Mouse (Mus musculus) liver, embryonic 14.5 days (tissue): ENCODE measurements at regions not wholly inside any gene's neighbourhood (a gene's known extent, or its start where the extent isn't known, plus 50 kb on each side); places are given as distances from the start of the nearest gene placed in this dataset.

Source experiments
- ATAC-seq: fragments of 200-750 bp; cut with Nextera tagmentation; 2 replicates; pipeline ENCODE4 v1.8.0; 2017; ENCODE audit warnings: moderate number of reproducible peaks, mild to moderate bottlenecking, moderate library complexity; ENCODE audit not compliant: insufficient read depth
- DNase-seq, 3 experiments: peaks; one replicate each; pipeline ENCODE4 v3.0.0-alpha.2; 2012 to 2013; ENCODE audit warnings: low read depth in 3 of 3, low spot score in 3 of 3
- H3K27ac ChIP-seq: fragments of 300-500 bp; sonication (generic); 2 replicates; pipeline ENCODE4 v1.5.1; 2014; ENCODE audit warnings: moderate library complexity, mild to moderate bottlenecking, control low read depth, inconsistent platforms
- H3K27me3 ChIP-seq: fragments of 300-500 bp; sonication (generic); 2 replicates; pipeline ENCODE4 v1.6.1; 2014; ENCODE audit warnings: mild to moderate bottlenecking, low read length, moderate library complexity; ENCODE audit not compliant: control insufficient read depth, insufficient read depth
- H3K36me3 ChIP-seq: fragments of 300-500 bp; sonication (generic); replicated peaks from 2 replicates; pipeline ENCODE4 v1.6.1; 2014; ENCODE audit warnings: low read depth; ENCODE audit not compliant: control insufficient read depth, insufficient read depth
- H3K4me1 ChIP-seq, 2 experiments: fragments of 200-500 bp in 1 of 2; fragments of 300-500 bp in 1 of 2; sonication (generic) in 1 of 2; replicated peaks; 2 replicates each; pipeline ENCODE4 v1.6.1; 2012 to 2014; ENCODE audit warnings: antibody characterized with exemption in 1 of 2, inconsistent platforms in 1 of 2, low read length in 1 of 2; ENCODE audit not compliant: control insufficient read depth in 2 of 2, insufficient read depth in 2 of 2
- H3K4me2 ChIP-seq: fragments of 300-500 bp; sonication (generic); 2 replicates; pipeline ENCODE4 v1.6.1; 2014; ENCODE audit warnings: low read depth, mild to moderate bottlenecking, control low read depth, moderate library complexity
- H3K4me3 ChIP-seq, 2 experiments: fragments of 200-500 bp in 1 of 2; fragments of 300-500 bp in 1 of 2; sonication (generic) in 1 of 2; 2 replicates each; pipeline ENCODE4 v1.5.1; 2012 to 2014; ENCODE audit warnings: low read depth in 2 of 2, low read length in 2 of 2, mild to moderate bottlenecking in 2 of 2, control low read depth in 1 of 2, inconsistent platforms in 1 of 2, moderate library complexity in 1 of 2; ENCODE audit not compliant: insufficient read depth in 1 of 2
- H3K9ac ChIP-seq: fragments of 300-500 bp; sonication (generic); replicated peaks from 2 replicates; pipeline ENCODE4 v1.6.1; 2014; ENCODE audit warnings: mild to moderate bottlenecking, control low read depth, moderate library complexity
- H3K9me3 ChIP-seq: fragments of 300-500 bp; sonication (generic); 2 replicates; pipeline ENCODE4 v1.6.1; 2016; ENCODE audit warnings: low read length, mixed read lengths; ENCODE audit not compliant: control insufficient read depth
- CTCF ChIP-seq: IDR thresholded peaks from 2 replicates; pipeline ENCODE4 v1.5.1; 2016; ENCODE audit warnings: antibody characterized with exemption, low read depth, control low read depth
- EP300 ChIP-seq: IDR thresholded peaks from 2 replicates; pipeline ENCODE4 v1.6.1; 2016; ENCODE audit warnings: antibody characterized with exemption, low read depth
- WGBS: fragments of 180-500 bp; shearing (Covaris S2); extraction: QIAGEN DNeasy Blood & Tissue Kit; methylation state at CpG from one replicate; pipeline ENCODE4 v1.1.7; 2014; ENCODE audit not compliant: insufficient replicate concordance; 5-methylcytosine and 5-hydroxymethylcytosine counted together

DNA sequence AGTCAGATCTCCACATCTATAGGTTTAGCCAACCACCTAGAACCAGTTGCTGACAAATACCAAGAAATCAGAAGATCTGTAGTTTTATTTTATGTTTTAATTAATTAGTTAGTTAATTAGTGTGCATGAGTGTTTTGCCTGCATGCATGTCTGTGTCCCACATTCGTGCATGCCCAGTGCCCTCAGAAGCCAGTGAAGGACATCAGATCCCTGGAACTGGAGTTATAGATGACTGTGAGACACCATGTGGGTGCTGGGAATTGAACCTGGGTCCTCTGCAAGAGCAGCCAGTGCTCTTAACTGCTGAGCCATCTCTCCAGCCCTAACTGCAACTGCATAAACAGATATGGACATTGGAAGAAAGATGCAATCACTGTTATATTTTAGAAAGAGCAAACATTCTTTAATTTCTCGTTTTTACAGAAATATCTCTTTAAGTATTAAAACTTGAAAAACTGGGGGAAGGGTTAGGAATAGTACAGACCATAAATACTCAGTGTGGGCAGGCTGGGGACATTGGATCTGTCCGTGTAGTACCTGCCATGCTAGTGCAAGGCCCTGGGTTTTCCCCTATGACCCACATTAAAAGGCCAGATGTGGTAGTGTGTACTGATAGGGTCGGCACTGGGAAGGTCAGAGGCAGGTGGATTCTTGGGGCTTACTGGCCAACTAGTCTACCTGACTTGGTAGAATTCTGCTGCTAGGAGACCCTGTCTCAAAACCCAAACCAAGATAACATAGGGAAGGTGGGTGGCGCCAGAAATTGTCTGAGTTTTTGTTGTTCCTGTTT is 83.3 kb upstream of the Cpm start:
- no peak for DNase-seq
- H3K4me1 ChIP-seq: no peaks in the 10 kb centered on the region
- H3K9me3 ChIP-seq: no peaks in the 10 kb centered on the region
- no peaks in the 10 kb centered on the region for H3K36me3 ChIP-seq
- H3K4me2 ChIP-seq: no peak overlapping the region
- H3K27me3 ChIP-seq: no peaks in the 10 kb centered on the region
- no peak for ATAC-seq
- H3K9ac ChIP-seq: no peak overlapping the region
- H3K4me3 ChIP-seq: no peak overlapping the region
- no peak overlapping the region for H3K27ac ChIP-seq
- WGBS: 62% methylated on average over 5 of the region's 5 CpGs
- TF ChIP-seq EP300 (no peak), CTCF (no peak)

DNA sequence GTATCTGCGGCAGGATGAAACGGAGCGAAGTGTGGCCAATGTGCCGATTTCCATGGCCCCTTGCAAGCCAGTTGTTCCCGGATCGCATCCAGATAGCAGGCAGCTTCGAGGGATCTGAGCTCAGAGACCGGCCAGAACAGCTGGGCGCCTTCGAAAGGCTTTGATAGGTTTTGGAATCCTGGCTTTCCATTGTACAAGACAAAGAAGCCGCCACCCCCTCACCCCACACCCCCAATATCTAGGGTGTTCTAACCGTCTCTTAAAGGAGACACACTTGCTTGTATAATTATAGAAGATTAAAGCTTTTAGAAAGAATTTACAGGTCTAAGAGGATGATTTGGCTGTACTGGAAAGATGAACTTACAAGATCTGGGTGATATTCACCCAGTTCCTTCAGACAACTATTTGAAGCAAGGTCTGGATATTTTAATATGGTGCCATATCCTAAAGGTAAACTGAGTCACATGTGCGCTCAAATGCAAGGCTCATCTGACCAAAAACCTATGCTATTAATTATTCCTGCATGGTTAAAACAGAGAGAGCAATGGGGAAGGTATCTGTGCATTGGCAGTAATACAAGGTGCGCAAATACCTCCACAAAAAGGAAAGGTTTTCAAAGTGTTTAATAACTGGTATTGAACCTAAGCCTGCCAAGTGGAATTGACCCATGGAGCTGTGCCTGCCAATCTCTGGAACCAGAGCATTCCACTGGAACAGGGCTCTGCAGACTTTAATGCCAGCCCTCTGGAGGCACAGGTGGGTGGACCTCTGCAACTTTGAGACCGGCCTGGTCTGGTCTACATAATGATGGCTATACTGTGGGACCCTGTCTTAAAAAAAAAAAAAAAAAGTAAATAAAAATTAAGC is 84.4 kb upstream of the Cpm start:
- no peak for DNase-seq
- no peaks in the 10 kb centered on the region for H3K27me3 ChIP-seq
- no peak overlapping the region for H3K27ac ChIP-seq
- WGBS: 68% methylated on average over 15 of the region's 15 CpGs
- no peaks in the 10 kb centered on the region for H3K4me1 ChIP-seq
- no peak overlapping the region for H3K9ac ChIP-seq
- H3K4me2 ChIP-seq: no peak overlapping the region
- ATAC-seq: no peak
- H3K9me3 ChIP-seq: no peaks in the 10 kb centered on the region
- H3K36me3 ChIP-seq: no peaks in the 10 kb centered on the region
- no peak for TF ChIP-seq CTCF
- TF ChIP-seq EP300: no peak
- H3K4me3 ChIP-seq: no peak overlapping the region

DNA sequence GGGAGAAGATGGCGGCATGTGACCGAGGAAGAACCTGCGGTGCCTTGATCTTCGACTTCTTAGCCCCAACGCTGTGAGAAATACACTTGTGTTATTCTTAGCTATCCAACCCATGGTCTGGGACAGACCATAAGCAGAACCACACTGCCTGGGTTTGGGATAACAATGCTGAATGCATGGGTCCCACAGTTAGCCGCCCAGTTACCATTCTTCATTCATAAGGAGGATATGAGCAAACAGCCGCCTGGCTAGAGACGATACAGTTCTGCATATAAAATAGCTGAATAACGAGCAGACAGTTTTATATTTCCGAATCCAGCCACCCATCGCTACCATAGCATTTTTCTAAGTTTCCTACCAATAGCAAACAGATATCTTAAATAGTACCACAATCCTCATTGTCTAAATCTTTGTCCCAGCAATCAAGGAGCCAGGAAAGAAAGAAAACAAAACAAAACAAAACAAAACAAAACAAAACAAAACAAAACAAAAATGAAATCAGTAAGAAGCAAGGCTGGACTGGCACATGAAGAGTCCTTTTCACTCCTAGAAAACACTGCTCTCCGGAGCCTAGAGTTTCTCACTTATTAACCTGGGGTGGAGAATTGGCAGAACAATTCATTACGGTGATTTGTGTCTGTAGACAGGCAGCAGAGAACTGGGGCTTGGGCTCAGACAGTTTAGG is 85.2 kb upstream of the Cpm start:
- WGBS: 76% methylated on average over 13 of the region's 13 CpGs
- Histone ChIP-seq H3K9ac (no peak overlapping the region), H3K27ac (no peak overlapping the region), H3K27me3 (no peaks in the 10 kb centered on the region), H3K4me2 (no peak overlapping the region), H3K4me3 (no peak overlapping the region), H3K9me3 (no peaks in the 10 kb centered on the region), H3K36me3 (no peaks in the 10 kb centered on the region), H3K4me1 (no peaks in the 10 kb centered on the region)
- ATAC-seq: no peak
- no peak for DNase-seq
- no peak for TF ChIP-seq CTCF
- no peak for TF ChIP-seq EP300

DNA sequence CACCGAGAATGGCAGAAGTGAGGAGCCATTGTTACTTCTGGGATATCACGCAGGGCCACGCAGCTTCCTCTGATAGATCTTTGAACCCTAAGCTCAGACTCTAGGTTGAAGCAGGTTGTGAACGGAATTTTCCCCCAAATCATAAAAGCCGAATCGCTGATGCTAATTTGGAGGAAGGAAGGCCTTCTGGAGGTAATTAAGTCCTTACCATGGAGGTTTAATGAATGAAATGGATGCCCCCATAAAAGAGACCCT is 85.7 kb upstream of the Cpm start:
- WGBS: 75% methylated on average over 6 of the region's 6 CpGs
- Histone ChIP-seq H3K36me3 (no peaks in the 10 kb centered on the region), H3K9ac (no peak overlapping the region), H3K27me3 (no peaks in the 10 kb centered on the region), H3K4me2 (no peak overlapping the region), H3K9me3 (no peaks in the 10 kb centered on the region), H3K4me3 (no peak overlapping the region), H3K4me1 (no peaks in the 10 kb centered on the region), H3K27ac (no peak overlapping the region)
- DNase-seq (no peak), ATAC-seq (no peak)
- no peak for TF ChIP-seq CTCF
- TF ChIP-seq EP300: no peak
